Mouse (Mus musculus) urinary bladder, postnatal 14 days (tissue): Measurements from ENCODE around the gene Nr2e1.

Source experiments
- DNase-seq: peaks from one replicate; pipeline ENCODE4 v3.0.0; 2021; ENCODE audit warnings: low spot score

Gene Nr2e1

DNA sequence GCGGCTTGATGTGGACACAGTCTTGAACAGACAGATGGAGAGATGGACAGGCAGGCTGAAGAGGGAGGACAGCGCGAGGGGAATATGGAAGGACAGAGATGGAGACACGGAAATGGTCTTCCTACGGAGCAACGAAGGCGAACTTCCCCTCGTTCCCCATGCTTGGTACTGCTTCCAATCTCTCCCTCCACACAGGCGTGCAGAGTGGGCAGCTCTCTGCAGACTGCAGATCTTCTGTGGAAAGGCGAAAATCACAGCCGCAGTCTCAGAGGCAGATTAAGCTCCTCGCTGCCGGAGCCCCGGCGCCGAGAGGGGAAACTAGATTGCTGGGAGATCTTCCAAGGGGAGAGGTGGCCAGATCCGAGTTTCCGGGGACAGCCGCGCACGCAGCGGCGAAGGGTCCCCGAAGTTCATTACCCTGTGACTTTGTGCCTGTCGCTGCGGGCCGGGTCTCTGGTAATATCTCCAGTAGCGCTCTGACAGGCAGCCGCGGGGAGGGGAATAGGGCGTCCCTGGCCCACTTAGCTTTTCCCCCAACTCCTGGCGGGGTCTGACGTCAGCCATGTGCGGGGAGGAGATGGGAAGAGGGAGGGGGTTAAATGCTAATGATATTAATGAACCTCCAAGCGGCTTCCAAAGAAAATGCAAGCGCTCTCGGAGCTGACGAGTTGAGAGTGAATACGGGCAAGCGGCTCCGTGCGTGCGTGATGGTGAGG is at the start of gene Nr2e1, which contains the start of gene Ostm1:
Gene Nr2e1, minus strand, starts transcription at position 476 of the 716 bp plus-strand sequence.
Gene Ostm1, plus strand, starts transcription at position 666 of the 716 bp plus-strand sequence.
- no peak for DNase-seq

DNA sequence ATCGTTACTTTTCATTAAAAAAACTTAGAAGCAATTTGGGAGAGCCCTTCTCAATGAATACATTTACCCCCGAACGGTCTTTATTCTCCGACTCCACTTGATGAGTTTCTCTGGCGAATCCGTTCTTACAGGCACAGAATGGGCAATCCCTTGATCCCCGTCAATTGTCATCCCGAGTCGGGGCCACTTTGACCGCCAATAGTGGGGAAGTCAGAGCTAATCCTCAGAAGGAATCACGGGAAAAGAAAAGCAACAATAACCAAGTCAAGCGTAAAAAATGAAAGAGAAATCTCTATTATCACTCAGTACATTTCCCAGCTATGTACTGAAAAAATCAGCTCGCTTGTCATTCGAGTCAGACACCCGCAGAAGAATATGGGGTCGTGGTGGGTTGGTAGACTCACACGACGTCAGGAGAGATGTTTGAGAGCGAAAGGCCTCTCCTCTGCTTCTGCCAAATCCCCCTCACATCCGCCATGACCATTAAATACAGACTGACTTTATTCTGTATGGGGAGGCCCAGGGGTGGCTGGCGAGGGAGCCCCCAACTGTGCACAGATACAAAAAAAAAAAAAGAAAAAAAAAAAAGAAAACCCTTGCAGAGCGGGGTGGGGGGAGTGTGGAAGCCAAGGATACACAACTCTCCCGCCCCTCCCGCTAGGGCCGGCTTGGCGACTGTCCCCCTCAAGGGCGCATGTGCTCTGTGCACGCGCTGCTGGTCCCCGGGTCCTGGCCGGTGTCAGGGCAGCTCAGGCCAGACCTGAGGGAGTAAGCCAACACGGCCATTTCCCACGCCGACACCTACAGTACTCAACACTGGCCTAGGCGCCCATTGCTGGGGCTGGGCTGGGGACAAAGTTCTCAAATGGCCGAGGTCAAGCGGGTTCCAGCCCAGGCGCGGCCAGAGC is 49.3 kb upstream of the Nr2e1 start:
- DNase-seq = no peak

DNA sequence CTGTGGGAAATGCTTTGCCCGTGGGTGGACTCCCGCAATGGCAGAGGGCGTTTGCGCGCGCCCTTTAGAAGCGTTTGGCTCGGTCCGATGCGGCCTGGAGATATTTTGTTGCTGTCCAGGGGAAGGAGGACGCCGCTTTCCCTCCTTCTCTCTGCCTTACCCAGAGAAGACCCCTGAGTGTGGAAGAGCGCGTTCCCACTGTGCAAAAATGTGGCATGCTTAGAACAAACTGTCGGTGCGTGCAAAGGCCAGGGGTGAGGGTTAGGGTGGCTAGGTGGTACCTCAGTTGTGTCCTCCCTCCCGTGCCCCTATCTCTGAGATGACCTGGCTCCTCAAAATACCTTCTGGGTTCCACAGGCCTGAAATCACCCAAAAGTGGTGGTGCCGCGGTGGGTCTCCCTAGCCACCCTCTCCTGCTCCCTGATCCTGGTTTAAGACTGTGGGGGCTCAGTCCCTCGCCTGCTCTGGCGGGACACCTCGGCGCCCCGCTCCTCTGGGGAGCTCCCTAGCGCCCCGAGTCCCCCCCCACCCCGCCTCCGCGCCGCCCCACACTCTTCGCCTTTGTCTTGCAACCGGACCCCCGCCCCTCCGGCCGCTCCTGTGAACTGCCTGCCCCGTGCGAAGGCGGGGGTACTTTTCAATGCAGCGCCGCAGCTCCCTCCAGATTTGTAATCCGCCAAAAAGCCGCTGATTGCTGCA is 48.5 kb upstream of the Nr2e1 start:
- no peak for DNase-seq

DNA sequence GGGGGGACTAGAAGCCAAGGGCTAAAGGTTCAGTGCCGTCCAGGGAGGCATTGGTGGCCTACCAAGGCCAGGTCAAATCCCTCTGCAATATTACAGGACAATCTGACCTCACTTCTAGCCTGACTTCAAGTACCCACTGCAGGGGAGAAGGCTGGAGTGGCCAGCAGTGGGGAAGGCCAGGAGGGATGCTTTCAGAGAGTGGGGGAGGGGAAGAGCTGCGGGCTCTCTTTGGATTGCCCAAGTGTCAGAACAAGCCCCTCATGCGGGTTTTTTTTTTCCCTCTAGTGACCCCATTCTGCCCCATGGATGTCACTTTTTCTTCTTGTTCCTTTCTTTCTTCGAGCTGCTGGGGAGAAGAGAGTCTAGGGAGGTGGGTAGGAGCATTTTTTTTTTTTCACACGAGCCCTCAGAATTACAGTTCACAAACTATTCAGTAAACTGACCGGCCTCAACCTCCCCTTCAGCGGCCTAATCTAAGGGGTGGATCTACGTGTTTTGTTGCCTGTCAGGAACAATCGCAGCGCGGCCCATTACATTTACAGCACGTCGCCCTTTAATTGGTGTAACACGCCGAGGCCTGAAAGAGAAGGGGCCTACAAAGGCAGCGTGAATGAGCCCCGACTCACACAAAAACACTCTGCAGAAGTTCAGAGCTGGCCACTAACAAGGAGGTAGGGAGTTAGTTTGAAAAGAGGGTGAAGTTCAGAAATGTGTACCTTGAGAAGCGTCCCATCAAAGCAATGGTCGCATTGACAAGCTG is 47.3 kb upstream of the Nr2e1 start:
- DNase-seq = no peak

DNA sequence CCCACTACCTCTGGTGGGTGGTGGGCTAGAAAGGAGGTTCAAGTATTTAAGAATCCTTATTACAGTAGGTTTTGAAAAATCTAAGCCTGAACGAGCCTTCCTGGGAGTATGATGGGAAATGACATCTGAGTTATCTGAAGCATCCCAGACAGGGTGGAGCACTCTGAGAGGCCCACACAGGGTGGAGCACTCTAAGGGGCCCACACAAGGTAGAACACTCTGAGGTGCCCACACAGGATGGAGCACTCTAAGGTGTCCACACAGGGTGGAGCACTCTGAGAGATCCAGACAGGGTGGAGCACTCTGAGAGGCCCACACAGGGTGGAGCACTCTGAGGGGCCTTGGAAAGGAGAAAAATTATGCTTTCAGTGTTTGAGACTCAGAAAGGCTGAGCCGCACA is 42.5 kb upstream of the Nr2e1 start:
- no peak for DNase-seq

DNA sequence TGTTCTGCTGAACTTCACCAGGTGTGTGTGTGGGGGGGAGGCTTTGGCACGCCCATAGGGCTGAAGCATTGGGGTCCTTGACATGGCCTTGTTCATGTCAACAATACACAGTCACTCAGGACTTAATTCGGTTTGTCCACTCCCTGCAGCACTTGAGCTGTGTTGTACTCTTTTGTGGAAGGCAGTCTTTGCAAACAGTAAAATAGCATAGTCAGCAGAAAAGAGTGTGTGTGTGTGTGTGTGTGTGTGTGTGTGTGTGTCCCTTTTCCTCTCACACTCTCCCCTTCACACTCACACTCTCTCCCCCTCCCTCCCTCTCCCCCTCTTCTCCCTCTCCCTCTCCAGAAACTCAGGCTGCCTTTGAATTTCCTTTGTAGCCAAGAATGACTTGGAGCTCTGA is 34.9 kb upstream of the Nr2e1 start:
- no peak for DNase-seq

DNA sequence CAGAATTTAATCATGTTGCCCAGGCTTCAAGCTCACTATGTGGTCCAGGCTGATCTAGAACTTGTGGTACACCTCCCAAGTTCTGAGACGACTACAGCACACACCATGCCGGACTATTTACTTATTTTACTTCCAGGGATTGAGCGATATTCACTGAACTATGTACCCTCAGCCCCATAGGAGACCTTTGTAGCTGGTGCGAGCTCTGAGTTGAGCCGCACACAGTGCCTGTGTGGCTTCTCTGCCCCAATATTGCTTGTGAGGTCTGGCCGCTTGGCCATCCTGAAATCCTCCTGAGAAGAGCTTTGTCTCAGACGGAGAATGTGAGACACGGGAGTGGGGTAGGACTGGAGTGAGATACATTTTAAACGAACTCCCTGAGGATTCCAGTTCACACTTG is 31.3 kb upstream of the Nr2e1 start:
- no peak for DNase-seq

DNA sequence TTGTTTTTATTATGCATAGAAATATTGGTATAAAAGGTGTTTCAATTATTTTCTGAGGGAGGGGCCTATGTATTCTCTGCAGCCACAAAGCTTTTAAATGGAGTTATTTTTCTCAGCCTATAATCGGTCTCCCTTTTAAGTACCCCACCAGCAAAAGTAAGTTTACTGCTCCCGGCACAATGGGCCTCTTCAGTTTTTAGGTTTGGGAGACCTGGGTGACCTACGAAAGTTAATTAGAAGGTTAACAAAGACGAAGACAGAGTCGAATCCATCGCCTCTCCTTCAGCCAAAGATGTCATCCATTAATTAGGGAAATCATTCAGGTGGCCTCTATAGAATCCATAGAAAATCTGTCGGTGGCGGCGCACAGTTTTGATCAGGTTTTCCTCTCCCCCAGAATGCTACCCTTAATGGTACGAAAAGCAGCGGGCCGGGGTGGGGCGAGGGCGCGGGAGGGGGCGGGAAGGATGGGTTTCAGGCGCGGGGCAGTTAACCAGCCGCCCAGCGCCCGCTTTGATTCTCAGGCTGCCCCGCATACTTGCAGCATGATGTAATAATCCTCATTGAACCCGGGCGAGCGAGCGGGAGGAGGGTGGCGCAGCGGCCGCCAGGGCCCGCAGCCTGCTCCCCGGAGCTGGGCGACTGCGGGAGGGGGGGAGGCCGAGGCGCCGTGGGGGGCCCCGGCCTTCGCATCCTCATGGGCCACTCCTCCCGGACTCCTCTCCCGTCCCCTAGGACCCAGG is 30.4 kb upstream of the Nr2e1 start:
- peak; percentile 22 for DNase-seq

DNA sequence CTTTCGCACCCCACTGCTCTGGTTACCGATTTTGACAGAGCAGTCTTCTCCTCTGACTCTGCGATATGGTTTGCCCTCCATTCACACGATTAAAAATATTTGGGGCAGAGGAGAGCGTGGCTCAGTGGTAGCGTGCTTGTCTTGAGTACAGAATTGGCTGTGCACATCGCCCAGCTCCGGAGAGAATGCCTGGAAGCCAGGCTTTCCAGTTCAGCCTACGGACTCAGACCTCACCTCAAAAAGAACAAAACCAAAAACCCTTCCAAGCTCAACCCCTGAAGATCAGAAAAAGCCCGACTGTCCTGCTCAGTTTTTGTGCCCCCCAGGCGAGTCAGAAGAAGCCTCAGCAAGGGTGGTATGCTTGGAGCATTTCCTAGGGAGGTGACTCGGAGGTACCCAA is 29.6 kb upstream of the Nr2e1 start:
- no peak for DNase-seq

DNA sequence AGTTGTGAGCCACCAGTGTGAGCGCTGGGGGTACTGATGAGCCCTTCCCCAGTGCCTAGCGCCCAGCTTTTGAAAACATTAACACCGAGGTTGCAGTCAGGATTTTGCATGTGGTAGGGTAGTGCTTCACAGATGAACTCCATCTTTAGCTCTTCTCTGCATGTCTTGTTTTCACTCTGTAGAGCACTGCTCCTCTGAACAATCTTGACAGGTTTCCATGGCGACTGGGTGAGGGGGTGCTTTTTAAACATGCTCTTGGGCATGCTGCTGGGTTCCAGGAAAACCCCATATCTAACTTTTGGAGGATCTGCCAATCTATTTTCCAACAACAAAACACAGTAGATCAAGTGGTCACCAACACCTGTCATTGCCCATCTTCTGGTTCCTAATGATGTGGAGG is 23.3 kb upstream of the Nr2e1 start:
- DNase-seq = no peak

DNA sequence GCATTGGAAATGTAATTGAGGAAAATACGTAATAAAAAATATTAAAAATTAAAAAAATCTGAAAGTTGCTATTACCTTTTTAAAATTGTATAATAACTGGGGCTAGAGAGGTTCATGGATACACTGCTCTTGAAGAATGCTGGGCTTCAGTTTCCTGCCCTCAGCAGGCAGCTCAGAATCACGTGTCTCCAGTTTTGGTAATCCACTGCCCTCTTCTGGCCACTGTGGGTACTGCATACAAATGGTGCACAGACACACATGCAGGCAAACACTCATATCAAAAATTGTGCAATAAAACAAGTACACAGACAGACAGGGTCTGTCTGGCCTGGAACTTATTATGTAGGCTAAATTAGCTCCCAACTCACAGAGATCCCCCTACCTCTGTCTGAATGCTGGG is 21.4 kb upstream of the Nr2e1 start:
- DNase-seq = no peak

DNA sequence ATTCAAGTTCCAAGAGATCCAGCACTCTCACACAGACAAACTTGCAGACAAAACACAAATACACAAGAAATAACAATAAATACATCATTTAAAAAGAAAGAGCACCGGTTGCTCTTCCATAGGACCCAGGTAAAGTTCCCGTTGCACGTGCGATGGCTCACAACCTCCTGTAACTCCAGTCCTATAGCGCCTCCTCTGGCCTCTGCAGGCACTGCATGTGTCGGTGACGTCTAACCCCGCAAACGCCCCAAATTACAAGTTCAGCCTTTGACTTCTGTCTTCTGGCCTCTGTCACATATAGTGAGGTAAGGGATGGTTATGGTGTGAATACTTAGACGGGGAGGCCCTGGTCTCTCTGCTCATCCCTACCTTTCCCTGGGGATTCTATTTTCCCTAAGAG is 18.1 kb upstream of the Nr2e1 start:
- no peak for DNase-seq

DNA sequence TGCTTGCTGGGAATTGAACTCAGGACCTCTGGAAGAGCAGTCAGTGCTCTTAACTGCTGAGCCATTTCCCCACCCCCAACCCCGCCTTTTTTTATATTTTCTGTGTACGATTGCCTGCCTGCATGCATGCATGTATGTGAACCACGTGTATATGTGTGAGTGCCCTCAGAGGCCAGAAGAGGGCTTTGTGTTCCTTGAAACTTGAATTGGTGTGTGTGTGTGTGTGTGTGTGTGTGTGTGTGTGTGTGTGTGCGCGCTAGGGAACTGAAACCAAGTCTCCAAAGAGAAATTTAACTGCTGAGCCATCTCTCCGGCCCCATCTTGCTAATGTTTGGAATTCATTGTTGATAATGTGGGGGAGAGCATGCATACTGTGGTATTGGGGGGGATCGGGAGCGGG is 15.2 kb upstream of the Nr2e1 start:
- no peak for DNase-seq

DNA sequence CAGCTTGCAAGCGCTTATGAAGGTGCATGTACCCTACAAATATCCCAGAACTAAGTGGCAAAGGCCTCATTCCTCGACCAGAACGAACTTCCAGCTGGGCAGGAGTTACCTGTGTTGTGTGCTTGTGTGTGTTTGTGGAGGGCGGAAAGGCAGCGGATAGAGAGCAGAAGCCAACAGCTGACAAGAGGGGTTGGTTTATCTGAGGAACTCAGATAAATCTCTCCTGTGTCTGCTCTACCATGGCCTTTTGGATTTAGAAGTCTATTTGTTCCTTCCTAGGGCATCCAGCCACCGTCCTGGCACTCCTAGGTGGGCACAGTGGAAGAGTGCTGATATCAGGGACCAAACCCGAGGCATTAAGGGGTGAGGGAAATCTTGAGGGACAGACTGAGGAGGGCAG is 9.8 kb upstream of the Nr2e1 start:
- DNase-seq = no peak

DNA sequence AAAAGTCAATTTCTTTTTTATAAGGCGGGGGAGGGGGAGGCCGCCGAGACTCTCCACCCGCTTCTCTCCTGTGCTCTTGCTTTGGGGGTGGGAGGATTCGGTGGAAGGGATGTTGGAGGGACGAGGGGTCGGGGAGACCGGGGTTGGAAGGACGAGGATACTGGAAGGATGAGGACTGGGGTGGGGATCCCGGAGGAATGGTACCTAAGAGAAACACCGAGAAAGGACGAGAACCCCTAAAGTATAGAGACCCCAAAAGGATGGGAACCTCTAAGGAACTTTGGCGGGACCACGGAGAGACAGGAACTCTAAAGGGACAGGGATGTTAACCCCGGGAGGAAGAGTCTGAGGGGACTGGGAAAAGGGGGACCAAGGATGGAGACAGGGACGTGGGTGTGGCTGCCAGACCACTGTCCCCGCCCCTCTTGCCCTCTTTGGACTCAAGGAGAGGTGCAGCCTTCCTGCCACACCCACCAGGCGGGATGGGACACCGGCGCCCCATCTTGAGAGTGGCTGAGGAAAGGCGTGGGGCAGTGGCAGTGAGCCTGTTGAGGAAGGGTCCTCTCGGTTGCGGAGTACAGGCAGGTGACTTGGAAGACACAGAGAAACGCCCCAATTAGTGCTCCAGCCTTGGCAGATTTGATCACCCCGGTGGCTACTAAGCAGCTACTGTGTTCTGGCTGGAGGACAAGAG is 8.7 kb upstream of the Nr2e1 start:
- DNase-seq = no peak

DNA sequence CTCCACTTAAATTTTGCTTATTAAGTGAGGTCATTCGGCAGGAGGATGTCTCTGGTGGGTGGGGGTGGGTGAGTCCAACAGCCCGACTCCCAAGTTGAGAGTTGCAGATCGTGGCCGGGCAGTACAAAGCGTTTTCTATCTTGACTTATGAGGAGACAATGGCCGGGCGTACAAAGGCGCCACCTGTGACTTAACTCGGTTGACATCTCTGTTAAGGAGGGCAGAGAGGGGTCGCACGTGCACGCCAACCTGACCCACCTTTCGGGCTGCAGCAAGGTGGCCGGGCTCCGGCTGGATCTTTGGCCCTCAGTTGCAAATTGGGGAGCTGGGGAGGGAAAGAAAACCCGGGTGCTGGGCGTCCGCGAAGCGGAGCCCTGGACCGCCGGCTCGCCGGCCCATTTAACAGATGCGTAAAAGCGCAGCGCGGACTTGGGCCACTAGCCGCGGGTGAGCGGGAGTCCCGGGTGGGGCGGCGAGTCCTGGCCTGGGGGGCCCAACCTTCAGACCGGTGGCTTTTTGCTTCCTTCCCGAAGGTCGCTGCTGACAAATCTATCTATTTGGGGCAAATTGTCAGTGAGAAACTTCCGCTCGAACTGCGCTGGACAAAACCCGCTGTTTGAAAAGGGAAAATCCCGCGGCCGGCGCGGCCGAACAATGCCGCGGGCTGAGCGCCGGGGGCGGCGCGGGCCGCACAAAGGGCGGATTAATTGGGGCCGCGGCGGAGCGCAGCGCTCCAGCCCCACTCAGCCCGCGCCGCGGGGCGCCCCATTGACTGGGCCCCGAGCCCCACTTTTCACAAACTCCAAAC is 8.0 kb upstream of the Nr2e1 start:
- DNase-seq = no peak

DNA sequence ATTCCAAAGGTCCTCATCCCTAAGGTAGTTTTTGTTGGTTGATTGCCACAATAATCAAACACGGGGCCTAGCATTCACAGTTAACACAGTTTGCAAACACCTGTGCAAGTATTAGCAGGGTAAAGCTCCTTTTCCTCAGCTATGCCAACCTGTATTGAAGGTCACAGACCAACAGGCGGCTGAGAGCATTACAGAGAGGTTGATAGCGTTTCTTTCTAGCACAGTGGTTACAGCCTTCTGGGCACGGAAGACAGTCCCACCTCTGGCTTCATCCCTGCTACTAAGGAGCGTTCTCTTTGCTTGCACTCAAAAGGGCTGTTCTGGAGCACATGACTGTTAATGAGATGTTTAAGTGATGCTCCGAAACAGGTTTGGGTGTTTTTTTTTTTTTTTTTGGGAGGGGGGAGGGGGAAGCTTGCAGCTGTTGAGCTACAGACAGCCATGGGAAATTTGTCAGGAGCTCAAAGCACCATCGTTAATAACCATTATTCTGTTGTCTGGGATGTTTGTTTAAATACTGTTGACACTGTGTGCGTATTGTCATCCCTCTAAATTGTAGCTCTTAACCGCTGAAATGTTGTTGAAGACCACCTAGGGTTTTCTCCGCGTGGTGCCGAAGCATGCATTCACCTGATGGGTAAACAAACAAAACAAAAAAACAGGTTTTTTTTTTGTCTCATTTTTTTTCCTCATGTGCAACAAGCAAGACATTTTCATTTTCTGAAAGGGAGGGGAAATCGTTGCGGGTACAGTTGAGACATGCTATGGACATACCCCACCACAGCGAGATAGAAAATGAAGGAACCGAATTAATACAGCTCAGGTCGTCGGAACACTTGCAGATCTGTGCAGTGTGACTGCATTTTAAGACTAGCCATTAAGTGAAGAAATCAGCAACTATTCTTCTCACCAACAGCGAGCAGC is 7.1 kb upstream of the Nr2e1 start:
- DNase-seq = no peak

DNA sequence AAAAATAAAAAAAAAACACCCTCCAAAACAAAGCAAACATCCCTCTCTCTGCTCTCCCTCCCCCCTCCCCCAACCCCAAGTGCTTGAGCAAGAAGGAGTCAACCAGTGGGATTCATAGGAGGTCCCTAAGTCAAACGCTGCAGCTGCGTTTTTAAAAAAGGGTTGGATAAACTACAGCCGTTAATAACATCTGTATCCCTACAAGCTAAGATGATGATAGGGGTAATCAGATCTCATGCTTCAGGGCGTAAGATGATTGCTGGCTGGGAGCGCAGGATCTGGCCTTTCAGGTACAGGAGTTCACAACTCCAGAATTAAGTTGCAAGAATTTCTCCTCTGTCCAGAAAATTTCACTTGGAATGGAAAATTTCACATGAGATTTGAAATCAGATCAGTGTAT is 6.1 kb upstream of the Nr2e1 start:
- DNase-seq = no peak
